Mouse (Mus musculus) liver, embryonic 16.5 days (tissue): ENCODE data around the gene Glyatl3. TPM values are rescaled to one million over a fixed set of nuclear protein-coding genes. Genes with fewer than 3 reads are reported as not detected.

Source experiments
- ATAC-seq: fragments of 200-750 bp; cut with Nextera tagmentation; 2 replicates; pipeline ENCODE4 v1.8.0; 2017; ENCODE audit warnings: low read depth, mild to moderate bottlenecking, moderate number of reproducible peaks, moderate library complexity
- H3K27ac ChIP-seq: fragments of 300-500 bp; sonication (generic); 2 replicates; pipeline ENCODE4 v1.5.1; 2014; ENCODE audit warnings: mild to moderate bottlenecking, low read length
- H3K27me3 ChIP-seq: fragments of 300-500 bp; sonication (generic); 2 replicates; pipeline ENCODE4 v1.6.1; 2014; ENCODE audit warnings: low read depth, low read length, mixed read lengths; ENCODE audit not compliant: control insufficient read depth, insufficient read depth
- H3K36me3 ChIP-seq: fragments of 300-500 bp; sonication (generic); 2 replicates; pipeline ENCODE4 v1.6.1; 2014; ENCODE audit warnings: mild to moderate bottlenecking; ENCODE audit not compliant: control insufficient read depth, insufficient read depth
- H3K4me1 ChIP-seq: fragments of 300-500 bp; sonication (generic); 2 replicates; pipeline ENCODE4 v1.6.1; 2014; ENCODE audit warnings: low read depth, low read length, mixed read lengths; ENCODE audit not compliant: control insufficient read depth
- H3K4me2 ChIP-seq: fragments of 300-500 bp; sonication (generic); 2 replicates; pipeline ENCODE4 v1.6.1; 2014; ENCODE audit warnings: low read depth, low read length, mixed read lengths
- H3K4me3 ChIP-seq: fragments of 300-500 bp; sonication (generic); 2 replicates; pipeline ENCODE4 v1.5.1; 2014; ENCODE audit warnings: low read depth, mild to moderate bottlenecking, low read length
- H3K9ac ChIP-seq: fragments of 300-500 bp; sonication (generic); 2 replicates; pipeline ENCODE4 v1.6.1; 2014; ENCODE audit warnings: low read depth, low read length
- H3K9me3 ChIP-seq: fragments of 300-500 bp; sonication (generic); replicated peaks from 2 replicates; pipeline ENCODE4 v1.6.1; 2016; ENCODE audit warnings: low read length; ENCODE audit not compliant: control insufficient read depth
- WGBS: fragments of 180-500 bp; shearing (Covaris S2); extraction: QIAGEN DNeasy Blood & Tissue Kit; methylation state at CpG from one replicate; pipeline ENCODE4 v1.1.7; 2014; ENCODE audit not compliant: insufficient replicate concordance; 5-methylcytosine and 5-hydroxymethylcytosine counted together
- polyA plus RNA-seq: library from polyadenylated mRNA; unstranded; fragments of >200 nt; fragmentation: Nextera tagmentation; extraction: Ambion mirVana; gene quantifications from 2 replicates; pipeline ENCODE4 v1.2.1, GENCODE M21; 2015

Glyatl3 gene
- polyA plus RNA-seq, 1 experiment from 2014 or later = not detected

DNA sequence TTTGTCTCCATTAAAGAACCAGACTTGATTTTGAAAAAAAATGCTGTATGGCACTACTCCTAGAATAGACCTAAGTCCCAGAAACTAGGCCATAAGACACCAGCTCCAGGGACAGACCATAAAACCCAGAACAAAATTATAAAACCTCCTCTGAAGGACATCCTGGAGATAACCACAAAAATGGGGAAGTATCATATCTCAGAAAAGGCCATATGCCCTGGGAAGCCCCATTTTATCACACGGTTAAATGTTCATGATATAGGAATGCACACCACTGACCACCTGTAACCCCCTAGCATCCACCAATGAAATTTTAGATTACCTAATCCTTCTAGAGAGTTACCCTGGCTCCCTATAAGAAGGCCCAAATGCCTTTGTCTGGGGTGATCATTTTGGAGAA, 38.6 kb downstream of the Glyatl3 start:
- Histone ChIP-seq H3K27ac (no peak overlapping the region), H3K9me3 (no peaks in the 10 kb centered on the region), H3K36me3 (no peaks in the 10 kb centered on the region), H3K4me3 (no peak overlapping the region), H3K4me2 (no peak overlapping the region), H3K4me1 (peaks cover 1% of the 10 kb centered on the region), H3K9ac (no peak overlapping the region), H3K27me3 (no peaks in the 10 kb centered on the region)
- ATAC-seq = no peak
- 30% methylated on average over 1 of the region's 1 CpGs for WGBS

DNA sequence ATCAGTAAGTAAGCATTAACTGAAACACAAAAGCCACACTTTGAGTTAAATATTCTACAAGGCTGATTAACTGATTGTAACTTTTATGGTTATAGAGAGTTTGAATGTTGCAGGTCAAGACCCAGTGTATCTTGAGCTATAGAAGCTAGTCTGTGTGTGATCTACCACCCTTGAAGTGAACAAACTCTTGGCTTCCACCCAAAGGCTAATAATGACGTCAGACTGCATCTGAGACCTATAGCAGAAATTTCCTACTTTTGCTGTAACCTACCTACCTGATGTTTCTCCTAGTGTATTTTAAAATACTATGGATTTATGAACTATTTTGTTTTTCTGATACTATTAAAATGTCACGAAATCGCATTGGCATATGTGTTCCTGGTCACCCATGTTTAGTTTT, 39.4 kb downstream of the Glyatl3 start:
- H3K27me3 ChIP-seq = no peaks in the 10 kb centered on the region
- no peak for ATAC-seq

DNA sequence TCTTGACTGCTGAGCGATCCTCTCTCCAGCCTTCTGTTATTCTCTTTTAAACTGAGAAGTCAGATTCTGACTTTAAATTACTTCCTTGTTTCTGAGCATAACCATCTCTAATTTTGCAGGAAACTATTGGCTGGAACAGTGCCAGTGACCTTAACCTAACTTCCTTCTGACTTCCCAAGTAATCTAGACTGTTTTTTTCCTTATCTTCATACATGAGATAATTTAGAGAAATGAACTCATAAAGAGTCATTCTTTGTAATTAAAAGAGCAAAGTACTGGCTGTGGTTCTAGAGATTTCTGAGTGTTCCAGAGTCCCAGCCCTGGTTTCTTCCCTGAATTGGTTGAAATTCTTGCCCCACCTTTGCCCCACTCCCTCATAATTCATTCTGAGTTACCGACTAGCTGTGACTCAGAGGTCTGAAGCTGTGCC, 40.6 kb downstream of the Glyatl3 start:
- Histone ChIP-seq H3K27ac (no peak overlapping the region), H3K9ac (no peak overlapping the region), H3K4me1 (no peaks in the 10 kb centered on the region; the same call in 1 of the 2 replicates), H3K36me3 (no peaks in the 10 kb centered on the region), H3K4me3 (no peak overlapping the region), H3K9me3 (no peaks in the 10 kb centered on the region), H3K4me2 (no peak overlapping the region), H3K27me3 (no peaks in the 10 kb centered on the region)
- WGBS = 18% methylated on average over 2 of the region's 2 CpGs
- no peak for ATAC-seq

More for the DNA sequence above, 39.4 kb downstream of the Glyatl3 start:
- WGBS = 77% methylated on average over 3 of the region's 3 CpGs
- no peak overlapping the region for H3K27ac ChIP-seq
- no peaks in the 10 kb centered on the region; the same call in none of the 2 replicates for H3K4me1 ChIP-seq
- no peak overlapping the region for H3K4me3 ChIP-seq
- no peak overlapping the region for H3K9ac ChIP-seq
- H3K9me3 ChIP-seq = no peaks in the 10 kb centered on the region
- H3K36me3 ChIP-seq = no peaks in the 10 kb centered on the region
- no peak overlapping the region for H3K4me2 ChIP-seq

DNA sequence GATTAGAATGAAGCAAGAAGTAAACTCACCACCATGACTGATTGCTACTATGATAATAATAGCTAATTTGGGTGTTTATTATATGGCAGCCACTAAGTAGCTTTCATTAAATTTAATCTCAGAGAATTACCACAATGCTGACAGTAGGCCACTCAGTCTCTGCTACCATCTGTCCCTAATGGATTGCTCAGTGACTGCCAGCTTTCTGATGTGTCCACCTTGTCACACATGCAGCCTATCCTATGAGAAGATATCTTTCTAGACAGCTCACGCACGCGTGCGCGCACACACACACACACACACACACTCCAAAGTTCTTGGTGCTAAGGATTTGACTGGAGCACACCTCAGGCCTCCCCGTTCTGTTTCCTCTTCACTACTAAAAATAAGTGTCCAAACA, 41.5 kb downstream of the Glyatl3 start:
- ATAC-seq = no peak
- Histone ChIP-seq H3K9ac (no peak overlapping the region), H3K4me1 (no peaks in the 10 kb centered on the region; the same call in 1 of the 2 replicates), H3K27ac (no peak overlapping the region), H3K4me3 (no peak overlapping the region), H3K9me3 (no peaks in the 10 kb centered on the region), H3K27me3 (no peaks in the 10 kb centered on the region), H3K36me3 (no peaks in the 10 kb centered on the region), H3K4me2 (no peak overlapping the region)
- WGBS = 85% methylated on average over 6 of the region's 6 CpGs

DNA sequence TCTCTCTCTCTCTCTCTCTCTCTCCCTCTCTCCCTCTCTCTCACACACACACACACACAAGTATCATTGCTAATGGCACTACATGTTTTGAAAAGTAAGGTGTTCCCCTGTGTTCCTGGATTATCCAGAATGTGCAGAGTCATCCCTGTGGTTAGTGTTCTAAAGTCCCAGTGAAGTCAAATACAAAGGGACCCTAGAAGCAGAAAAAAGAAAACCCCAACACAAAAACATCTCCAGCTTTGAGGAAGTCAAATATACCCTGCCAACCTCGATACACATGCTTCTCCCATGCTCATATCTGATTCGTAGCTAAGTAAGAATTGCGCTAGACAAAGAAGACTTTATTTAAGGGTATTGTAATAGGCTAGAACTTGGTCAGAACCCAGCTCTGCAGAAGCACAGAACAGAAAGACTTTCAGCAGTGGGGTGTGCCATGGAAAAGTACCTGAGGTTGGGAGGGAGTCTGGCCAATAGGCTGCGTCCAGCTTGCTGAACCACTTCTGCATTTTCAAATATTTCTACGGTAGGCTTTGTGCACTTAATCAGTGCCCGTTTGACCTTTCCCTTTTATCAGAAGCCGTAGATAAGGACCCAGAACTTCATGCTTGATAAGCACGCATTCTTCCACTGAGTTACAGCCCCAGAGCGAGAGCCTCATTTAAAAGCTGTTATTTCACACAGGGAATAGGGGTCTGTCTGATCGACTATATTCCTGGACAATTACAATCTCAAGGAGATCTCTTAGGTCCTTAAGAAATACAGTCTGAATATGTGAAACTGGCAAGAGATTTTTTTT, 45.0 kb downstream of the Glyatl3 start:
- no peak overlapping the region for H3K27ac ChIP-seq

DNA sequence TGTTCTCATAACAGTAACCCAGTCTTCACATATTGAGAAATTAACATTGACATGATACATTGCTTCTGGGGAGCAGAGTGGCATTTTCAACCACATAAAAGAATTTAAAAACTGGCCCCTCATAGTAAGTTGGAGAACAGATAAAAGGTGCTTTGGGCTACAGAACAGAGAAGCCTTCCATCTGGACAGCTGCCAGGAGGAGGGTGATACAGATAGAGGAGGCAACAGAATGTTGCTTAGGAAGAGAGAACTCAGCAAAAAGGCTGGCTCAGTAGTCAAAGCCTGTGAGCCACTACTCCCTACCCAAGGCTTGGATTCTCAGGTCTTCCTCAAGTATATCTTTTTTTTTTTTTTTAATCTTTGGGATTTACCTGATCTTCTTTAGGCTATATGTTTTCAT, 59.1 kb downstream of the Glyatl3 start:
- Histone ChIP-seq H3K4me1 (no peaks in the 10 kb centered on the region), H3K4me2 (no peak overlapping the region), H3K4me3 (no peak overlapping the region), H3K27ac (no peak overlapping the region), H3K9ac (no peak overlapping the region), H3K9me3 (no peaks in the 10 kb centered on the region), H3K27me3 (no peaks in the 10 kb centered on the region), H3K36me3 (no peaks in the 10 kb centered on the region)
- ATAC-seq = no peak

More for the DNA sequence above, 45.0 kb downstream of the Glyatl3 start:
- Histone ChIP-seq H3K9ac (no peak overlapping the region), H3K27me3 (no peaks in the 10 kb centered on the region), H3K4me2 (no peak overlapping the region), H3K4me1 (no peaks in the 10 kb centered on the region), H3K4me3 (no peak overlapping the region), H3K36me3 (no peaks in the 10 kb centered on the region), H3K9me3 (no peaks in the 10 kb centered on the region)
- ATAC-seq = no peak
- 11% methylated on average over 10 of the region's 10 CpGs for WGBS

Other genes with a start within 250 kb of the Glyatl3 start
- gene Esp1, start 187.2 kb downstream of the Glyatl3 start, polyA plus RNA-seq = not detected in 2 replicates
- 0.08 and 0.27 TPM in 2 replicates for gene Crisp2, start 107.3 kb downstream of the Glyatl3 start, polyA plus RNA-seq
- 223 and 224 TPM in 2 replicates for gene Rhag, start 103.2 kb downstream of the Glyatl3 start, polyA plus RNA-seq
- gene 9130008F23Rik, start 33.8 kb downstream of the Glyatl3 start, polyA plus RNA-seq = 0.08 and 0.30 TPM in 2 replicates
- gene Mut, start 20.3 kb upstream of the Glyatl3 start, polyA plus RNA-seq = 33.0 and 33.5 TPM in 2 replicates
- 21.1 and 23.8 TPM in 2 replicates for gene Cenpq, start 20.7 kb upstream of the Glyatl3 start, polyA plus RNA-seq